Mouse (Mus musculus) kidney, postnatal 4 days (tissue): ENCODE measurements at regions not wholly inside any gene's neighbourhood (a gene's known extent, or its start where the extent isn't known, plus 50 kb on each side); places are given as distances from the start of the nearest gene placed in this dataset.
A peak's percentile ranks its signal among the peaks of the same experiment; 100 is the strongest.

Experiments used
- DNase-seq, 2 experiments: peaks; one replicate each; pipeline ENCODE4 v3.0.0; 2021; ENCODE audit warnings: mixed read lengths in 2 of 2

DNA sequence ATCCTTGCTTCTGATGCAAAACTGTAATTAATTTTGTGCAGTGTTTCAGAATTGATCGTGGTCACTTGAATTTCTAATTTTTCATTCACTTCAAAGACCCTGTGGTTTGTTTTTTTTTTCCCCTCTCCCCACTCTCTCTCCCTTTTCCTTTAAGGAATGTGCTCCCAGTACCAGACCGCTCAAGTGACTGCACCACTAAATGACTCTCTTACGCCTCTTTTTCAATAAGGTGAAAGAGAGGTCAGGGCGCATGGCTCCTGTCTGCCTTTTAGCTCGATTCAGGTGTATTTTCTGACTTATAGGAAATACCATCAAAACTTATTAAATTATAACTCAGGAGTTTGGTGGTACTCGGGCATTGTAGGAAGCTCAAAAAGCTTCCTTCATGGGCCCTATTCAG lies 146.0 kb upstream of the Zfp507 start:
- peak in 1 of 2 experiments; percentile 11 for DNase-seq

DNA sequence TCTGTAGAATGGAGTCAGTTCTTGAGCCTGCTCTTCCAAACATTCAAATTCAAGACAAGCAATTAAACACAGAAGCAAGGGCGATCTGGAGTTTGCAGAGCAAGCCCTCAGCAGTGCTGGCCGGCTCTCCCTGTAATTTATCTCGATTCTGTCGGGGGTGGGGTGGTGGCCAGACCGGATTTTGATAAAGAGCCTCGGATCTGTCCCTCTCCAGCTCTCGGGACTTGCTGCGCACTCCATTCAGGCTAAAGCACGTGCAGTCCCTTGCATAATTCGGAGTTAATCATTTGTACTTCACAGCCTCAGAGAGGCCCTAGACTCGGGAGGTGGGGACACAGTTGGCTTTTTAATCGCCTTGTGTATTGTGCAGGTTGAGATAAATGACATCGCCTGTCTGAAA lies 145.6 kb upstream of the Zfp507 start:
- peak; percentile 64 to 73 for DNase-seq

DNA sequence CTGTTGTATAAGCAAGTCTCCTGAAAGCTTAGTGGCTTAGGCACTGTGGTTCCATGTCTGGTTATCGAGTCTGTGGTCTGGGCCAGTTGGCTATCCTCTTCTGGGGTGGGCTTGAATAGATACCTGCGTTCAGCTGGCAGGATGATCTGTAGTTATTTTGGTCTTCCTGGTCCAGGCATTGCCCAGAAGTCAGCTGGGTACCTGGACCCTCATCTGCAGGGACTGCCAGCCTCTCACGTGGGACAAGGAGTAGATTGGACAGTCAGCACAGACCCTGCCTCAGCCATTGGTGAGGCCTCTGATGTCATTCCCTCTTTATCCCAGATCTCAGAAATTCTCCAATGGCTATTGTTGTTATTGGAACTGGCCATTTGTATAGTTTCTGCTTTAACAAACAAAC lies 138.3 kb upstream of the Zfp507 start:
- DNase-seq: no peak

DNA sequence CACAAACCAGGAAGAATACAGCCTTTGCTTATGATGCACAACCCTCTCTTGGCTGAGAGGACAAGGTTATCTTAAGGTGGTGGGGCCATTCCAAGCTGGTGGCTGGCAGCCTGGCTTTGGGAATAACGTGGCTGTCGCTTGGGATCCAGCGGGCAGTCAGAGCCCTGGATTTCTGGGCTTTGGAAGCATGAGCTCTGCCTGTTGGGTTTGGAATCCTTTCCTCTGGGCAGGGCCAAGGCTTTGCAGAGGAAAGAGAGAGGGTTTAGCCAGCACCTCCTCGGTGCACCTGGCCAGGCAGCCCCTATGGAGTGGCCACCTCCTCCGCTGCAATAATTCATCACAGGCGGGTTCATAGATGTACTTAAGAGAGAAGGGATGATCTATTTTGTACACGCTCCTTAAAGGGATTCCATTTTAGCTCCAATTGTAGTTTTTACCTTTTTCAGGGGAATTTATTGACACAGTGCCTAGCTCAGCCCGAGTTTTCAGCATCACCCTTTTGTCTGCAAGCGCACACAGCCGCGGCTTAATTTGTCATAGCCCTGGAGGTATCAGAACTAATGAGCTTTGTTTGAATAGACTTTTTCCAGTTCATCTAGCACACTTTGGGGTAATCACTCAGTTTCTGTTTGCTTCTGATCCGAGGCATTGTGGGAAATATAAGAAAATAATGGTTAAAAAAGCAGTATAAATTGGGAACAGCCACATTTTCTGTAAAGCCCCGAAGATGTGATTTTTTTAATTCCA lies 135.5 kb upstream of the Zfp507 start:
- no peak for DNase-seq

DNA sequence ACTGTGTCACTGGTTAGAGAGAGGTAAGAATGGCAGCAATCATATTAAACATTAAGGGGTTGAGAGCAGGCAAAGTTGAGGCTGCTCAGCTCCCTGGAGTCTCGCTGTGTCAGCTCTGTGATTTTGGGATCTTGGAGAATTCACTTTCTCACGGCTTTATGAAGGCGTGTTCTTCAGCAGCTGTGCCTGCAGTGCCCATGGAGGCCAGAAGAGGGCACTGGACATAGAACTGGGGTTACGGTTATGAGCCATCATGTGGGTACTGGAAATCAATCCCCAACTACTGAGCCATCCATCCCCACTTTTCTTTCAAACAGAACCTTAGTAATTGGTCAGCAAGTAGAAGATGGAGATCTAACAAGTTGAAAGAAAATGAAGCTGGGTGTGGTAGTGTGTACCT lies 123.9 kb upstream of the Zfp507 start:
- DNase-seq: peak in 1 of 2 experiments; percentile 9

DNA sequence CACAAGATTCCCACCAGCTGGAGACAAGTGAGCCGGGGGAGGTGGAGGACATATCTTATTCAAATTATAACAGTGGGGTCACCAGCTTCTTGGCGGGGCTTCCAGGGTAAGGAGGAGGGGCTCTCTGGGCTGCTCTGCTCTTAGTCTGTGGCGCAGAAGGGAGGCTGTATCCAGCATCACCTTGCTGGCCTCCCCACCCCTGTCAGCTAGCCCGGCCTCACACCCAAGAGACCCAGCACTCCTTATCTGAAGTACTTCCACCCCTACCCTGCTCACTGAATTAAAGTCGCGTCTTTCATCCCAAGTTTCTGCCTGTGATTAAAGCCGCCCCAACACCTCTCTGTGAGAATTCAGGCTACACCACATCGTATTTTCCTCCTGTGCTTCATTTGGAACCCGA lies 119.8 kb upstream of the Zfp507 start:
- DNase-seq: no peak

DNA sequence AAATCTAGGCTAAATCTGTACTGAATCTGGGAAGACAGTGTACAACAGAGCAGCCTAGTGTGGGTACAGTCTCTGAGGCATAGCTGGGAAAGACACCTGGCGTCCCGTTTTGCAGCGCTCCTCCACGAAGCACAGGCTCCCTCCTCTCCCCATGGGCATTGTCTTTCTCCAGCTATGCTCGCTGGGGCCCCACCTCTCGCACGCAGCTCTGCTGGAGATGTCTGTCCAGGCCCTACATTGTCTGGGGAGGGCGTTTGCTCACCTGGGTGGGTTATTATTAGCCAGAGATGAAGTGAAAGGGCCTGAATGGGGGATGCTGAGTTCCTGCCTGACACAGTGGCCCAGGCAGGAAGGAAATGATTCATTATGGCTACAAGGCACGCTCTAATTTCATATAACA lies 118.1 kb upstream of the Zfp507 start:
- DNase-seq: peak in 1 of 2 experiments; percentile 4

DNA sequence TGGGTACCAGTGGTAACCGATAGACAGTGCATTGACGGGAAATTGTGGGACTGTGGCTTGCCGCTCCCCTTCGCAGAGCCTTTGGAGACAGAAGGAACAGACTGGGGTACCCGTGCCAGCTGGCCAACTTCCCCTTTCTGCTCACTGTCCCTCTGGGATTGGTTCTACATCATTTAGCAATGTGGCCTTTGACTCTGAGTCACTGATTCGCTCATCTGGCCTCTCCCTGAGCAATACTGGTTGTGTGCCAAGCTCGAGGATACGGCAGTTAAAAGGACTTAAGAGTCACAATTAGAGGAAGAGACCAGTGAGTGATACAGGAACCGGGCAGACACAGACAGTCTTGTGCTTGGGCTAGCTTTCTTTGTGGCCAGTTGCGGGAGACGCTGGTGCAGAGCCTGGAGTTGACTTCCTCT lies 117.4 kb upstream of the Zfp507 start:
- DNase-seq: peak; percentile 24 to 43

DNA sequence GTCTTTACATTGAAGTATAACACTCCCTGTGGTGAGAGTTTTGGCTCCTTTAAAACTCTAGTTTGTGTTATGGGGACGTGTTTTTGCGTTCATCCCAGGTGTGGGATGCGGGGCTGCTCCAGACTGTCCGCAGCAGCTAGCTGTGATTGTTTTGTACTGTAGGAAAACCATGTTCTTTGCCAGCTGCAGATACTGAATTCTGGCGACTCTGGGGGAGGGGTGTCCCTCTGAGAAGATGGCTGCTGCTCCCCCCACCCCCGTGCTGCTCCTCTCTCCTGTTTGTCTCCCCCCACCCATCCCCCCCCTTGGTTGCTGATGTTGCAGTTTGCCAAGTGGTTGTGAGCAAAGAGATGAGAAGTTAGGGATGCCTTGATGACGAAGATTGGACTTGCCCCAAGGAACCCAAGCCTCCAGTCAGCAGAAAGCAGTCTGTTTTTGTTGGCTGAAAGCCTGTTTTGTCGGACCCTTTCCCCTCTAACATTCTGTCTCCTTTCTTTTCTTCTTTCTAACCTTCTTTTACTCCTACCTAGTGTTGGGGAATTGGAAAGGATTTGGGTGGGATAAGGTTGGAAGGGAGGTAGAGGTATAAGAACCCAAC lies 107.4 kb upstream of the Zfp507 start:
- no peak for DNase-seq

DNA sequence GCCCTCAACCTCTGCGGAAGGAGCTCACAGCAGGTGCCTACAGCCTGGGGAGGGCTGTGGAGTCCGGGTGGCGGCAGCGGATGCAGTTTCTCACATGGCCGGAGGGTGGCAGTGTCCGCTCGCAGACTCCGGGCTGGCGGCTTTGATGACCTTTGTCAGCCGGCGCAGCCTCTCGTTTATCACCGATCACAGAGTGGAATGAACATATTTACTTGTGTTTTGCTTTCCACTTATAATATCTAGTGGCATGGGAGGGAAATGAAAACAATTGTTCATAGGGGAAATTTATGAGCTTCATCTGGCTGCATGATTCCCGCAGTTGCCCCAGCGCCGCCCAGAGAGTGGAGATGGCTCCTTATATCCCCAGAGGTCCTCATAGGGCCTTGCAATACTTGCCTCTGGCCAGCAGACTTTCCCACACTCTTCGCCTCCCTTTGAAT lies 99.2 kb upstream of the Zfp507 start:
- DNase-seq: peak; percentile 85

DNA sequence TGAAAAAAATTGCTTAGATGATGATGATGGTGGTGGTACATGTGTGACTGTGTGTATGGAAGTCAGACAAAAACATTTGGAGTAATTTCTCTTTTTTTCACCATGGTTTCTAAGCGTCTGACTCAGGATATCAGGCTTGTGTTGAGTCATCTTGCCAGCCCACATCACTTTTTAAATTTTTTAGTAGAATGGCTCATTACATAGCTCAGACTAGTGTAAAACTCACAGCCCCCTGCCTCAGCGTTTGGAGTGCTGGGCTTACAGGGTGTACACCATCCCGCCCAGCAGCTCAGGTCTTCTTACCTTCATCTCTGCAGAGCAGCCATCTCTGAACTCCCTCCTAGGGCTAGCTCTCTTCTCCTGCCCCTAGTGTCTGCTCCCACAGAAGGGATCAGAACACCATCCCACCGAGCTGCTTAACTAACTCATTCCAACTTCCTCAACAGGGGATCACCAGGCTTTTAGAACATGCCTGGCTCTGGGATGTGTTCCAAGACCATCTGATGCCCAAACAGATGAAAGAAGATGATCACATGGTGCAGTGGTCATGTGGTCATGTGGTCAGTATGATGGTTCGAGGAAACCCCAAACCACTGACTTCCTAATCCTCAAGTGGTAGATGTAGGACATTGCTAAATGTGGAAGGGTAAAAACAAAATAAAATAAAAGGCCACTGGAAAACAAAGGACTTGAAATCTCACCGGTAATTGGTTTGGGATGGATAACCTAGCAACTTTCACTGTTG lies 96.1 kb upstream of the Zfp507 start:
- DNase-seq: no peak

DNA sequence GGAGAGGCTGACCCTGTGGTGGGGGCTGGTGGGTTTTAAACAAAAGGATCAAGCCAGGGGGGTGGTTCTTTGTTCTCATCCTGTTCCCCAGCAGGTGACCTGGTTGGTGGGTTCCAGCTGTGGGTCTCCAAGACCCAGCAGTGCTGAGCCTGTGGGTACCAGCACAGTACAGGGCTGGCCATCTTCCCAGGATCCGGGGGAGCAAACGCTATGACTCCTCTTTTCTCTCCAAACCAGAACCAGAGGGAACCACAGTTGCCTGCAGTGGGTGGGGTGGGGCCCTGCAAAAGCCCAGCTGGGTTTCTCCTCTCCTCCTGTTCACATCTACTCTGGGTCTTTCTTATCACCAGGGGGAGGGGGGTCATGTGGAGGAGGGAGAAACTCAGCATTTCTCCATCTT lies 90.5 kb upstream of the Zfp507 start:
- DNase-seq: no peak

DNA sequence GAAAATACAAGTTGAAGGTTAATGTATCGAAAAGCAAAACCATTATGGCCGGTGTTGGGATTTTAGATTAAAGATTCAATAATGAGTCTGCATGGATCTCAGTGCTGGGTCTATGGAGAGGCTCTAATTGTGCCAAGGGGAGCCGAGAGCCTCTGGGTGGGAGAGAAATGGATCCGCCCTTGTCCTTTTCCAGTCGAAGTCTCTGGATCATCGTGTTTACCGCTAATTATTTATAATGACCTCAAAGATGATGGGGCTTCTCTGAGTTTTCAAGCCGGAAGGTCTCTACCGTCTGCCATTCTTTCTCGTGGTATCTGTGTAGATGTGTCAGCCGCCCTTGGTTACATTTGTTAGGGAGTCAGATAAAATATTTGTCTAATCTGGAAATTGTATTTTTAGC lies 83.2 kb upstream of the Zfp507 start:
- DNase-seq: no peak

DNA sequence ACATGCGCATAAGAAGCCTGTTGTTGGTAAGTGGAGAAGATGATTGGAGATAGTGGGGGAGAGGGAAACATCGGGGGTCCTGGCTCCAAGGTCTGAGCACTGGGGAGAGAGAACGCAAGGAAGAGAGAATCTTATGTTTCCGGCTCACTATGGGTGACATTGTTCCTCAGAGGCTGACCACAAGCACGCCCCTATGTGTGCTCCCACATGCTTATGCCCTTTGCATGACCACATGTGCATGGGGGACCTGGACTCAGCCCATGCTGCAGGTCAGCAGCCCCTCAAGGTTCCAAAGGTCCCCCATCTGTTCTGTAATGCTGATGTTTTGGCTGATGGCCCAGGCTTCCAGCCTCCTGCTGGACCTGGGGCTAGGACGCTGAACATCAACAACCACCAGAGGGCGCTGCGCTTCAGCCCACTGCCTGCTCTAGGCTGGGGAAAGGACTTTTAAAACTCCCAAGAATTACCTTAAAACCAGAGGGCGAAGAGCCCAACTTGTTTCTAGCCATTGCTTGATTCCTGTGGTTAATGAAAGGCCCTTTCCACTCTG lies 77.0 kb upstream of the Zfp507 start:
- peak; percentile 90 for DNase-seq

DNA sequence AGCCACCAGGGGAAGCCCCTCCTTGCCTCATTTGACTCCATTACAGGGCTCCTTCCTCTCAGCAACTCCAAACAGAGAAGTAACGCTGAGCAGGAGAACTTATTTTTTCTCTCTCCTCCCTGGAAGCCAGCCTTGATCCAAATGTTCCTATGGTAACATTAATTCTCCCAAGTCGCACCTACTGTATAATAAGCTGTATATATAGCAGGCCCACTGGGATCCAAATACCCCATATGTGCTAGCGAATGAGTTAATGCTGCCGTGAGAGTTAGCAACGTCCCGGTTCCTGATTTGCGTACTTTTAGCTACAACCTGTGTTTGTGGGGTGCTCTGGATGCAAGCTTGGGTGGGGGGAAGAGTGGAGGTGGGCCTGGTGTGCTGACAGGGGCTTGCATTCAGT lies 75.4 kb upstream of the Zfp507 start:
- DNase-seq: no peak

DNA sequence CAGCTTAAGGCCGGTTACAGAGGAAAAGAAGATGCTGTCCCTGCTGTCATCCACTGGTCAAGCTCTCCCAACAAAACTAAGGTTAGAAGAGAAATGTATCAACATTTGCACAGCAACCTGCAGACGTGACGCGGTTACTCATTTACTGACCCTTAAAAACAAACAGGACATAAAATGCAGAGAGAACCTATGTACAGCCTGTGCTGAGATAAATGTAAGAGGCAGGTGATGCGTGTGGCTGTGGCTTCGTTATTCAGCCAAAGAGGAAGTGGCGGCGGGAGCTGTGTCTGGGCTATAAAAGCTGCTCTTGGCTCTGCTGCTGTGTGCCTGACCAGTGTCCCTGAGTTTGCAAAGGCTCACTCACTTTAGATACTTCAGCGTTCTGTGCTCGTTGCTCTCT lies 58.2 kb upstream of the Zfp507 start:
- no peak for DNase-seq

DNA sequence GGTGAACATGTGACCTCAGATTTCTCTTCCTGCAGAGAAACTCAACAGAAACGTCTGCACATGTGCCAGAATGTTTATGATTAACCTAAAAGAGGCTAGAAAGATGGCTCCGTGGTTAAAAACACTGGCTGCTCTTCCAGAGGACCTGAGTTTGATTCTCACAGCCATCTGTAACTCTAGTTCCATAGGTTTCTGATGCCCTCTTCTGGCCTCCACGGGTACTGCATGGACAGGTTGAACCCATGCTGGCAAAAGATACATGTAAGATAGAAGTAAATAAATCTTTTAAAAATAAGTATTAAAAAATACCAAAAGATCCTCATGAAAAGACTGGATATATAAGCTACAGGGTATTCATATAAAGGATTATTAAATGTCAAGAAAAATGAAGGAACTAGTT lies 56.8 kb upstream of the Zfp507 start:
- peak; percentile 54 to 55 for DNase-seq

DNA sequence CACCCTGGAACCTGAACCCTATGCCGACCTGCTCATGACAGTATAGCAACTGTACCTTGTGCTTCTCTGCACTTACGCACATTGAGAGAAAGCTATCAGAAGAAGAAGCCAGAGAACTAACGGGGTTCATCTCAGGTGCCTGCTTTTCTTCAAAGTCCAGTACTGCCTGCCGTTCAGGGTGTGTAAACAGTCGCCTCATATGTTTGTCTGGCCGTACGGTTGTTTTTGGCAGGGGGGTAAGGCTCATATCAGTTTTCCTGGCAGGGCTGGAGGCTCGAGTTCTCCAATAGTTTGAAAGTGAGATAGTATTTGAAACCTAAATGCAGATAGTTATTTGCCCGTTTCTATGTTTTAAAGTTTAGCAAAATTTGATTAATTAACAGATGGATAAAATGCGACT lies 54.9 kb upstream of the Zfp507 start:
- no peak for DNase-seq
